Mouse (Mus musculus) liver, embryonic 16.5 days (tissue): Measurements from ENCODE around the gene Plxnc1. TPM values are rescaled to one million over a fixed set of nuclear protein-coding genes. Genes with fewer than 3 reads are reported as not detected.
A peak's percentile ranks its signal among the peaks of the same experiment; 100 is the strongest.

Source experiments
- ATAC-seq: fragments of 200-750 bp; cut with Nextera tagmentation; 2 replicates; pipeline ENCODE4 v1.8.0; 2017; ENCODE audit warnings: low read depth, mild to moderate bottlenecking, moderate number of reproducible peaks, moderate library complexity
- H3K27ac ChIP-seq: fragments of 300-500 bp; sonication (generic); 2 replicates; pipeline ENCODE4 v1.5.1; 2014; ENCODE audit warnings: mild to moderate bottlenecking, low read length
- H3K27me3 ChIP-seq: fragments of 300-500 bp; sonication (generic); 2 replicates; pipeline ENCODE4 v1.6.1; 2014; ENCODE audit warnings: low read depth, low read length, mixed read lengths; ENCODE audit not compliant: control insufficient read depth, insufficient read depth
- H3K36me3 ChIP-seq: fragments of 300-500 bp; sonication (generic); 2 replicates; pipeline ENCODE4 v1.6.1; 2014; ENCODE audit warnings: mild to moderate bottlenecking; ENCODE audit not compliant: control insufficient read depth, insufficient read depth
- H3K4me1 ChIP-seq: fragments of 300-500 bp; sonication (generic); 2 replicates; pipeline ENCODE4 v1.6.1; 2014; ENCODE audit warnings: low read depth, low read length, mixed read lengths; ENCODE audit not compliant: control insufficient read depth
- H3K4me2 ChIP-seq: fragments of 300-500 bp; sonication (generic); 2 replicates; pipeline ENCODE4 v1.6.1; 2014; ENCODE audit warnings: low read depth, low read length, mixed read lengths
- H3K4me3 ChIP-seq: fragments of 300-500 bp; sonication (generic); 2 replicates; pipeline ENCODE4 v1.5.1; 2014; ENCODE audit warnings: low read depth, mild to moderate bottlenecking, low read length
- H3K9ac ChIP-seq: fragments of 300-500 bp; sonication (generic); 2 replicates; pipeline ENCODE4 v1.6.1; 2014; ENCODE audit warnings: low read depth, low read length
- H3K9me3 ChIP-seq: fragments of 300-500 bp; sonication (generic); replicated peaks from 2 replicates; pipeline ENCODE4 v1.6.1; 2016; ENCODE audit warnings: low read length; ENCODE audit not compliant: control insufficient read depth
- WGBS: fragments of 180-500 bp; shearing (Covaris S2); extraction: QIAGEN DNeasy Blood & Tissue Kit; methylation state at CpG from one replicate; pipeline ENCODE4 v1.1.7; 2014; ENCODE audit not compliant: insufficient replicate concordance; 5-methylcytosine and 5-hydroxymethylcytosine counted together
- polyA plus RNA-seq: library from polyadenylated mRNA; unstranded; fragments of >200 nt; fragmentation: Nextera tagmentation; extraction: Ambion mirVana; gene quantifications from 2 replicates; pipeline ENCODE4 v1.2.1, GENCODE M21; 2015

Gene Plxnc1
- polyA plus RNA-seq, 1 experiment from 2014 or later, result 1.5 TPM

DNA sequence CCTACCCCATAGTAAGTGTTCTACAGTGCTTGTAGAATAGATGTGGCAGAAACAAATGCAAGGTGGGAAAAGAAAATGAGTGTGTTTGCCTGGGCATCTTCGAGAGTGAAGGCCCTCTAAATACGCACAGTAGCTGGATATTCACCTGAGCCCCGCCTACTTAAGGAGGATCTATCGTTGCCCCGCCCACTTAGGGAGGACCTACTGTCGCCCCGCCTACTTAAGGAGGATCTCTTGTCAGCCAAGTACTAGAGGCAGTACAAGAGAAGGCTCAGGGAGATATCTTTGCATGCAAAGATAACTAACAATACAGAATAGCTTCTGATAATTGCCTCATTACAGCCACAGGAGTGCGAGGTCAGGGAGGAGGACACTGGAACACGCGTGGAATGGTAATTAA, 17.4 kb upstream of the Plxnc1 start:
- no peak overlapping the region for H3K4me2 ChIP-seq
- no peaks in the 10 kb centered on the region for H3K9me3 ChIP-seq
- H3K4me1 ChIP-seq, result no peaks in the 10 kb centered on the region; the same call in 1 of the 2 replicates
- no peak overlapping the region for H3K4me3 ChIP-seq
- no peak for ATAC-seq
- no peak overlapping the region for H3K27ac ChIP-seq
- WGBS, result 62% methylated on average over 10 of the region's 10 CpGs
- no peaks in the 10 kb centered on the region for H3K36me3 ChIP-seq
- no peaks in the 10 kb centered on the region for H3K27me3 ChIP-seq
- no peak overlapping the region for H3K9ac ChIP-seq

DNA sequence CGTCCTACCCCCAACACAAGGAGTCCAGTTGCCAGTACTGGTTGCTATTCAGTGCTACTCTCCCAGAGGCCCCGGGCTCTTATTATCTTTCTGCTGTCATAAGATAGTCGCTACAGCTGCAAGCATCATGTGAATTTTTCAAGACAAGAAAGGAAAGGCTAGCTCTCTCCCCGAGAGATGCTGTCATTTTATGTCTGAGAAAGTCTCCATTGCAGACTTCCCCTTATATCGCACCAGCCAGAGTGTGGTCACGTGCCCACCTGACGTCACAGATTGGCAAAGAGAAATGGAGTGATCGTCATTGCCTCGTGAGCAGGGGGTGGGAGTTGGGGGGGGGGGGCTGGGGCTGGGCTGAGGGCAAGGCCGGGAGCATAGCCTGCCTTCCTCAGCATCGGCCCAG, 16.6 kb upstream of the Plxnc1 start:
- Histone ChIP-seq H3K4me1 (no peaks in the 10 kb centered on the region; the same call in 1 of the 2 replicates), H3K4me2 (no peak overlapping the region), H3K27me3 (no peaks in the 10 kb centered on the region), H3K9me3 (no peaks in the 10 kb centered on the region), H3K9ac (no peak overlapping the region), H3K27ac (no peak overlapping the region), H3K4me3 (no peak overlapping the region), H3K36me3 (no peaks in the 10 kb centered on the region)
- no peak; the same call in 1 of the 2 replicates for ATAC-seq
- 35% methylated on average over 11 of the region's 11 CpGs for WGBS

DNA sequence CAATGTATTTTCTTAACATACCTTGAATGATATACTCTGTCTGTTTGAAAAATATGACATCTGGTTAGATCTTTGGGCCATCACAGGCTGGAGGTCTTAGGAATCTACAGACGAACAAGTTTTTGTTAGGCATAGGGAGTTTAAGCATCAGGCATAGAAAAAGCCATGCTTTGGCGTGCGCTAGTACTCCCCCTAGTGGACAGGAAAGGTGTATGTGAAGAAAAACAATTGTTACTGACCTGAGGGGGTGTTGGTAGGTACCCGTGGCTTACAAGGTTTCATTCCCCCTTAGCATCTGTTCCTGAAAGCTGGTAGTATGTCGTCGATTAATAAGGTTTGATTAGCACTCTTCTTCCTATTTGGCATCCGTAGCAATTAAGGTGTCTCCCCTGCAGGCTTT, 13.7 kb upstream of the Plxnc1 start:
- Histone ChIP-seq H3K27ac (no peak overlapping the region), H3K36me3 (no peaks in the 10 kb centered on the region), H3K4me3 (no peak overlapping the region), H3K4me2 (no peak overlapping the region), H3K27me3 (no peaks in the 10 kb centered on the region), H3K9ac (no peak overlapping the region), H3K9me3 (no peaks in the 10 kb centered on the region), H3K4me1 (no peaks in the 10 kb centered on the region; the same call in 1 of the 2 replicates)
- ATAC-seq, result no peak
- 9% methylated on average over 7 of the region's 7 CpGs for WGBS

DNA sequence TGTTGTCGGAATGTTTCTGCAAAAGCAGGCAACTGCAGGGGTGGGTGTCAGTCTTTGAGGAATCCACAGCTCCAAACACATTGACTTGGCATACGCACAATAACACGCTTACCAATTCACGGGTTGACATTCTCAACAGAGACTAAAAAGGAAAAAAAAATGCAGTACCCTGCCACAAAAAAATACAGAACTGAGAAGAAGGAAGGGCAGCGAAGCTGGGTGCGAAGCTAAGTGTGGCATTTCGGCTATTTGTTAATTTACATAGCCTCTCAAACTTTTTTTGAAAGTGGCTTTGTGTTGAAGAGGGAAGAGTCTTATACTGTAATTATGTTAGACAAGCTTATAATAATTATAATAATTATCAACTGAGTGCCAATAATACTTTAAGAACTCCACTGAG, 13.1 kb upstream of the Plxnc1 start:
- no peak overlapping the region for H3K4me2 ChIP-seq

DNA sequence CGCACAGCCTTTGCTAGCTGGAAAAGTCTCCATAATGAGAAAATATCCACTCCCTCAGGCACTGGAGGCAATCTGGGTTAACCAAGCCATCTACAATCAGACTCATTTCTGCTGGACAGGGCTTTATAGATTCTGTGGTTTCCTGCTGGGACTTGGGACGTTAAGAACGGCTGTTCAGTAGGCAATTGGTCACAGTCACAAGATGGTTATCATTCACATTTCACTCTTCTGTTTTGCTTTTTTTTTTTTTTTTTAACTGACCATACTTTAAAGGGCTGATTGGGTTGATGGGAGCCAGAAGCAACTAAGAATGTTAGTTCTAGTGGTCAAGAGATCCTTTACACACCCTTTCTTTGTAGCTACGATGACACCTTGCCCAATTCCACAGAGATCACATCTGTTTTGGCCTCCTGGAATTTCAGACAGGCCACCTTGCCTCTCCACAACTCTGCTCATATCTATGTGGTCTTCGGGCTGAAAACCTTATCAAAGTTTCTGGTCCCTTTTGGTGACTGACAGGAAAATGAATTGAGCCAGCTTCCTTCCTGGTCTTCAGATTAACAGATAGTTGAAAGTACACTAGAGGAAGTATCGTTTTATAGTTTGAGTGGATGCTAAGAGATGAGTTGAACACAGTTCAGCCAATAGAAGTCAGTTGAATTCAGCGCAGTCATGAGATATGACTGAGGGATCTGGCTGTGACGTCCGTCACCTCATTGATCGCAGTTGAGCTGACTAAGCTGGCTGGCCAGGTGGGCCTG, 3.5 kb upstream of the Plxnc1 start:
- Histone ChIP-seq H3K4me1 (peaks cover 17% of the 10 kb centered on the region), H3K4me2 (no peak overlapping the region), H3K9me3 (no peaks in the 10 kb centered on the region), H3K36me3 (no peaks in the 10 kb centered on the region), H3K4me3 (no peak overlapping the region), H3K27me3 (peaks cover 44% of the 10 kb centered on the region), H3K9ac (no peak overlapping the region), H3K27ac (no peak overlapping the region)
- no peak for ATAC-seq
- WGBS, result 36% methylated on average over 10 of the region's 10 CpGs

More for the DNA sequence above, 13.1 kb upstream of the Plxnc1 start:
- Histone ChIP-seq H3K36me3 (no peaks in the 10 kb centered on the region), H3K27me3 (no peaks in the 10 kb centered on the region), H3K9me3 (no peaks in the 10 kb centered on the region), H3K4me1 (no peaks in the 10 kb centered on the region; the same call in 1 of the 2 replicates), H3K27ac (no peak overlapping the region), H3K9ac (no peak overlapping the region), H3K4me3 (no peak overlapping the region)
- WGBS, result 74% methylated on average over 7 of the region's 7 CpGs
- no peak for ATAC-seq

DNA sequence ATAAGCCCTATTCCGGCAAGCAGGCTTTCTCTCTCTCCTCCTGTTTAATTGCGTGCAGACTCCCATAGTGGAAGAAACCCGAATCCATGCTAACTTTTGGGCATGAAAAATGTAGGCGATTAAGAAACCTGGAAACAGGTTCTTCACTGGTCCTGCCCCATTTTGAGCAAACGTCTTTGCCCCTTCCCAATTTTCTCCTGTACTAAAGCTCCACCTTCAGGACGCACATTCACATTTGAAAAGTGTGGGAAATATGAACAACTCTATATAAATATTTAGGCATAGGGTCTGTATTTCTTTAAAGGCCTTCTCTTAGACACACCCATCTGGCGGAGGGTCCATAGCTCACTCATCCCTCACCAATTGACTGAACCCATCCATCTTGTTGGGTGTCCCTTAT, 2.8 kb upstream of the Plxnc1 start:
- H3K27me3 ChIP-seq, result peaks cover 52% of the 10 kb centered on the region
- H3K4me3 ChIP-seq, result no peak overlapping the region
- no peaks in the 10 kb centered on the region for H3K36me3 ChIP-seq
- no peak overlapping the region for H3K27ac ChIP-seq
- peaks cover 23% of the 10 kb centered on the region for H3K4me1 ChIP-seq
- no peaks in the 10 kb centered on the region for H3K9me3 ChIP-seq
- H3K4me2 ChIP-seq, result no peak overlapping the region
- 52% methylated on average over 7 of the region's 7 CpGs for WGBS
- no peak overlapping the region for H3K9ac ChIP-seq
- ATAC-seq, result no peak

DNA sequence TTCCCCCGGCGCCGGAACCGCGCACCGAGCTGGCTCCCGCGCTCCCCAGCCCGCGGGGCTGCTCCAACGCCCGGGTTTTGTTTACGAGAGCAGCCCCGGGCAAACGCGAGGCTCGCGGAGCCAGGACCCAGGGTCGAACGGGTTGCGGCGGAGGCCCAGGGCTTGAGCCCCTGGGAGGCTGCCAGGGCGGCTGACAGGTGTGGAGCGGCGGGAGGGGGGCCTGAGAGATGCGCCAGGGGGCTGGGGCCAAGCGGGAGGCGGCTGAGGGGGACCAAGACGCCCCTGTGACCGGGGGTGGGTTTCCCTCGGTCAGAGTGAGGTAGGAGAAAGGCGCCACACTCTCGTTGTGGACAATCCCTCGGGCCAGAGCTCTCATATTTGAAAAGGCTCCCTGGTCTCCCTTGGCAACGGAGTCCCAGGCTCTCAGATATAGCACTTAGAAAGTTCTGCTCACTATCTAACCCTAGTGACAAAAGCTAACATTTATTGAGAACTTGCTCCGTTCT, 624 bp upstream of the Plxnc1 start:
- Histone ChIP-seq H3K4me2 (peak overlapping the region; percentile 93), H3K4me1 (peaks cover 32% of the 10 kb centered on the region), H3K9ac (peak overlapping the region; percentile 60), H3K27ac (no peak overlapping the region), H3K27me3 (peaks cover 68% of the 10 kb centered on the region), H3K9me3 (no peaks in the 10 kb centered on the region), H3K36me3 (no peaks in the 10 kb centered on the region), H3K4me3 (peak overlapping the region; percentile 75)
- no peak for ATAC-seq
- WGBS, result under 1% methylated on average over 35 of the region's 36 CpGs

DNA sequence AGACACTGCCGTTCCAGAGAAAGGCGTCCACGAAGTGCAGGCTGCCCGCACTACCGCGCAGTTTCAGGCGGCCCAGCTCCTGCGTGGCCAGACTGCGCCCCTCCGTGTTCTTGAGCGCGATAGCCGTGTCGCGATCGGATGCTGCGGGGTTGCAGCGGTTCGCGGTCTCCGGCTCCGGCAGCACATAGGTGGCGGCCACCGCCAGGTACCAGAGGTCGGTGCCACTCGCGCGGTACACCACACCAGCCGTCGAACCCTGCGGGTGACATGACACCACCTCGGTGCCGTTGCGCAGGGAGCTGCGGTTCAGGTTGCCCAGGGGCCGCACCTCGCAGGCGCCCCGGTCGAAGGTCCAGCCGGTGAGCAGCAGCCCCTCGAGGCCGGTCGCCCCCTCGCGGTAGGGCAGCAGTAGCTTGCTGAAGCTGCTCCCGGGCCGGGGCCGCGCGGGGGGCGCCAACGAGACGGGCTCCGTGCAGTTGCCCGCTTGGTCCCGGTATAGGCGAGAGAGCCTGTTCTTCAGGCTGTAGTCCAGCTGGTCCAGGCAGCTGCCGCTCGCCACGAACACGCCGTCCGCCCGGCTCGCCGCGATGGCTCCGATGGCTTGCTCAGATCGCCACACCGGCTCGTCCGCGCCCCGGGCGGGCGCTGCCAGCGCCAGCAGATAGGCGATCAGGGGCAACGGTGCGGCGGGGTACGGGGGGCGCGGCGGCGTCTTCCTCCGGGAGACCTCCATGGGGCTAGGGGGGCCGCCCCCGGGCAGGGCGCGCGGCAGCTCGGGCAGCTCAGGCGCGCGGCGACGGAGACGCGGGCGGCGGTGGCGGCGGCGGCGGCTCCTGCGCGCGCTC, 567 bp downstream of the Plxnc1 start:
- H3K4me1 ChIP-seq, result peaks cover 40% of the 10 kb centered on the region

More for the DNA sequence above, 567 bp downstream of the Plxnc1 start:
- Histone ChIP-seq H3K27ac (peak overlapping the region; percentile 48), H3K9ac (peak overlapping the region; percentile 60), H3K9me3 (no peaks in the 10 kb centered on the region), H3K4me3 (peak overlapping the region; percentile 75), H3K27me3 (peaks cover 68% of the 10 kb centered on the region), H3K4me2 (peak overlapping the region; percentile 93), H3K36me3 (no peaks in the 10 kb centered on the region)
- peak; percentile 33 for ATAC-seq
- under 1% methylated on average over 97 of the region's 110 CpGs for WGBS
